Mouse (Mus musculus) lung, adult 2 months (tissue): Measurements from ENCODE around the gene Rho.

Experiments
- CTCF ChIP-seq: fragments of 200-500 bp; IDR thresholded peaks from 2 replicates; pipeline ENCODE4 v1.5.1; 2011; ENCODE audit warnings: mild to moderate bottlenecking, low read length, control low read depth; ENCODE audit not compliant: insufficient read depth
- POLR2A ChIP-seq: fragments of 200-500 bp; IDR thresholded peaks from 2 replicates; pipeline ENCODE4 v1.6.1; 2011; ENCODE audit warnings: low read depth, mild to moderate bottlenecking, control low read depth, low read length, borderline replicate concordance; ENCODE audit errors: extremely low read depth

GRCm38 (mm10) chr6:115908421-115908982, 23.0 kb upstream of the Rho start:
- TF ChIP-seq POLR2A (no peak), CTCF (no peak)
